Mouse (Mus musculus) stomach, postnatal 0 days (tissue): ENCODE results near the gene Prim2. TPM values are rescaled to one million over a fixed set of nuclear protein-coding genes. Genes with fewer than 3 reads are reported as not detected.

Experiments
- ATAC-seq: fragments of 200-750 bp; cut with Nextera tagmentation; 2 replicates; pipeline ENCODE4 v1.8.0; 2017; ENCODE audit not compliant: low FRiP score, low TSS enrichment
- DNase-seq: peaks from one replicate; pipeline ENCODE4 v3.0.0-alpha.2; 2016; ENCODE audit warnings: low spot score
- H3K27ac ChIP-seq: fragments of 300-500 bp; sonication (generic); replicated peaks from 2 replicates; pipeline ENCODE4 v1.5.1; 2014; ENCODE audit warnings: mild to moderate bottlenecking, control low read depth
- H3K27me3 ChIP-seq: fragments of 300-500 bp; sonication (generic); 2 replicates; pipeline ENCODE4 v1.6.1; 2014; ENCODE audit warnings: low read length; ENCODE audit not compliant: control insufficient read depth, insufficient read depth
- H3K36me3 ChIP-seq: fragments of 300-500 bp; sonication (generic); 2 replicates; pipeline ENCODE4 v1.6.1; 2014; ENCODE audit warnings: low read length, mixed read lengths; ENCODE audit not compliant: control insufficient read depth, insufficient read depth
- H3K4me1 ChIP-seq: fragments of 300-500 bp; sonication (generic); replicated peaks from 2 replicates; pipeline ENCODE4 v1.6.1; 2014; ENCODE audit warnings: antibody characterized with exemption; ENCODE audit not compliant: control insufficient read depth, insufficient read depth
- H3K4me2 ChIP-seq: fragments of 300-500 bp; sonication (generic); replicated peaks from 2 replicates; pipeline ENCODE4 v1.6.1; 2014; ENCODE audit warnings: low read depth, mild to moderate bottlenecking, control low read depth, moderate library complexity
- H3K4me3 ChIP-seq: fragments of 300-500 bp; sonication (generic); 2 replicates; pipeline ENCODE4 v1.5.1; 2014; ENCODE audit warnings: low read depth, low read length, control low read depth
- H3K9ac ChIP-seq: fragments of 300-500 bp; sonication (generic); 2 replicates; pipeline ENCODE4 v1.6.1; 2014; ENCODE audit warnings: mild to moderate bottlenecking, low read length, control low read depth, mixed read lengths
- H3K9me3 ChIP-seq: fragments of 300-500 bp; sonication (generic); 2 replicates; pipeline ENCODE4 v1.6.1; 2016; ENCODE audit warnings: low read length; ENCODE audit not compliant: control insufficient read depth
- CTCF ChIP-seq: IDR thresholded peaks from 2 replicates; pipeline ENCODE4 v1.5.1; 2016; ENCODE audit warnings: antibody characterized with exemption, low read depth, mild to moderate bottlenecking, moderate library complexity
- EP300 ChIP-seq: optimal IDR thresholded peaks from 2 replicates; pipeline ENCODE3; 2016; ENCODE audit warnings: antibody characterized with exemption
- WGBS: fragments of 180-500 bp; shearing (Covaris S2); extraction: QIAGEN DNeasy Blood & Tissue Kit; methylation state at CpG from one replicate; pipeline ENCODE4 v1.1.7; 2014; 5-methylcytosine and 5-hydroxymethylcytosine counted together
- polyA plus RNA-seq: library from polyadenylated mRNA; unstranded; fragments of >200 nt; fragmentation: Nextera tagmentation; extraction: Ambion mirVana; gene quantifications from 2 replicates; pipeline ENCODE4 v1.2.1, GENCODE M21; 2015

The Prim2 gene
- polyA plus RNA-seq, 1 experiment from 2014 or later = 13.1 TPM

- Histone ChIP-seq H3K27ac (no peak overlapping the region), H3K9ac (no peak overlapping the region), H3K36me3 (no peaks in the 10 kb centered on the region), H3K4me2 (no peak overlapping the region), H3K9me3 (no peaks in the 10 kb centered on the region), H3K4me1 (no peaks in the 10 kb centered on the region), H3K4me3 (no peak overlapping the region), H3K27me3 (no peaks in the 10 kb centered on the region)
- ATAC-seq (no peak), DNase-seq (no peak)
- 92% methylated on average over 1 of the region's 1 CpGs for WGBS
- TF ChIP-seq EP300 (no peak), CTCF (peak; percentile 20; the same call in 1 of the 2 replicates)
These were observed 72.6 kb downstream of the Prim2 start for GRCm38 (mm10) chr1:33597043-33597442.

GRCm38 (mm10) chr1:33595936-33596335 lies 73.7 kb downstream of the Prim2 start:
- Histone ChIP-seq H3K27ac (no peak overlapping the region), H3K4me2 (no peak overlapping the region), H3K9me3 (no peaks in the 10 kb centered on the region), H3K4me1 (no peaks in the 10 kb centered on the region), H3K36me3 (no peaks in the 10 kb centered on the region), H3K4me3 (no peak overlapping the region), H3K27me3 (no peaks in the 10 kb centered on the region), H3K9ac (no peak overlapping the region)
- no peak for TF ChIP-seq EP300
- TF ChIP-seq CTCF = no peak
- WGBS = 86% methylated on average over 2 of the region's 2 CpGs
- ATAC-seq (no peak), DNase-seq (no peak)

GRCm38 (mm10) chr1:33594966-33595365 lies 74.6 kb downstream of the Prim2 start:
- no peak for DNase-seq
- 82% methylated on average over 2 of the region's 2 CpGs for WGBS
- no peak overlapping the region for H3K27ac ChIP-seq

GRCm38 (mm10) chr1:33593718-33594388 lies 75.7 kb downstream of the Prim2 start:
- no peak overlapping the region for H3K9ac ChIP-seq
- no peak overlapping the region for H3K4me2 ChIP-seq
- H3K27me3 ChIP-seq = no peaks in the 10 kb centered on the region
- no peaks in the 10 kb centered on the region for H3K4me1 ChIP-seq
- H3K27ac ChIP-seq = no peak overlapping the region
- 89% methylated on average over 4 of the region's 4 CpGs for WGBS
- no peaks in the 10 kb centered on the region for H3K36me3 ChIP-seq
- ATAC-seq = no peak
- H3K4me3 ChIP-seq = no peak overlapping the region
- DNase-seq = no peak
- H3K9me3 ChIP-seq = no peaks in the 10 kb centered on the region
- TF ChIP-seq CTCF = no peak
- no peak for TF ChIP-seq EP300

More at GRCm38 (mm10) chr1:33594966-33595365, 74.6 kb downstream of the Prim2 start:
- Histone ChIP-seq H3K9me3 (no peaks in the 10 kb centered on the region), H3K4me2 (no peak overlapping the region), H3K4me3 (no peak overlapping the region), H3K4me1 (no peaks in the 10 kb centered on the region), H3K27me3 (no peaks in the 10 kb centered on the region), H3K36me3 (no peaks in the 10 kb centered on the region), H3K9ac (no peak overlapping the region)
- no peak for ATAC-seq
- TF ChIP-seq EP300 (no peak), CTCF (no peak)

- no peak overlapping the region for H3K4me2 ChIP-seq
- H3K36me3 ChIP-seq = no peaks in the 10 kb centered on the region
- DNase-seq = no peak
- TF ChIP-seq EP300 (no peak), CTCF (no peak)
- H3K9ac ChIP-seq = no peak overlapping the region
- H3K27ac ChIP-seq = no peak overlapping the region
- H3K27me3 ChIP-seq = no peaks in the 10 kb centered on the region
- no peaks in the 10 kb centered on the region for H3K9me3 ChIP-seq
- 93% methylated on average over 7 of the region's 7 CpGs for WGBS
- H3K4me1 ChIP-seq = no peaks in the 10 kb centered on the region
- H3K4me3 ChIP-seq = no peak overlapping the region
- ATAC-seq = no peak
These were observed 77.5 kb downstream of the Prim2 start for GRCm38 (mm10) chr1:33591997-33592608.

GRCm38 (mm10) chr1:33590556-33591411 lies 78.8 kb downstream of the Prim2 start:
- DNase-seq = no peak
- no peaks in the 10 kb centered on the region for H3K36me3 ChIP-seq
- H3K4me3 ChIP-seq = no peak overlapping the region
- no peaks in the 10 kb centered on the region for H3K27me3 ChIP-seq
- 68% methylated on average over 8 of the region's 8 CpGs for WGBS
- H3K9ac ChIP-seq = no peak overlapping the region
- no peak for ATAC-seq
- no peak for TF ChIP-seq CTCF
- no peak for TF ChIP-seq EP300
- H3K4me1 ChIP-seq = no peaks in the 10 kb centered on the region
- no peak overlapping the region for H3K27ac ChIP-seq
- H3K4me2 ChIP-seq = no peak overlapping the region
- H3K9me3 ChIP-seq = no peaks in the 10 kb centered on the region
